Mouse (Mus musculus) heart, adult 9 months (tissue): ENCODE measurements around the gene Mtmr6.
A peak's percentile ranks its signal among the peaks of the same experiment; 100 is the strongest.
"Not testable (repeated sequence)": the region's sequence is repeated elsewhere in the genome, so short reads cannot be mapped to it uniquely, and the experiment has no call there.

Source experiments
- DNase-seq, 2 experiments: peaks; one replicate each; pipeline ENCODE4 v3.0.0; 2022; ENCODE audit warnings: low spot score in 2 of 2

Gene Mtmr6

GRCm38 (mm10) chr14:60295531-60295930 is 30.5 kb downstream of the Mtmr6 start:
- DNase-seq: no peak

GRCm38 (mm10) chr14:60300224-60300991 is 35.4 kb downstream of the Mtmr6 start:
- no peak for DNase-seq

GRCm38 (mm10) chr14:60301024-60301423 is 36.0 kb downstream of the Mtmr6 start:
- no peak for DNase-seq

- peak in 1 of 2 experiments; percentile 9 for DNase-seq
Observed at GRCm38 (mm10) chr14:60302441-60302840, 37.4 kb downstream of the Mtmr6 start.

GRCm38 (mm10) chr14:60304441-60305220 is 39.6 kb downstream of the Mtmr6 start:
- no peak for DNase-seq

GRCm38 (mm10) chr14:60308113-60308512 is 43.1 kb downstream of the Mtmr6 start:
- DNase-seq: no peak

- DNase-seq: no peak
Observed at GRCm38 (mm10) chr14:60310691-60311090, 45.7 kb downstream of the Mtmr6 start.

GRCm38 (mm10) chr14:60319231-60319630 is 54.2 kb downstream of the Mtmr6 start:
- DNase-seq: no peak

- DNase-seq: no peak
Observed at GRCm38 (mm10) chr14:60320813-60321212, 55.8 kb downstream of the Mtmr6 start.

- DNase-seq: not testable (repeated sequence)
Observed at GRCm38 (mm10) chr14:60340001-60340400, 75.0 kb downstream of the Mtmr6 start.

- DNase-seq: no peak
Observed at GRCm38 (mm10) chr14:60340570-60340969, 75.5 kb downstream of the Mtmr6 start.

- no peak for DNase-seq
Observed at GRCm38 (mm10) chr14:60345326-60345876, 80.4 kb downstream of the Mtmr6 start.
